Mouse (Mus musculus) heart, postnatal 10 days (tissue): ENCODE measurements around the gene Hmga2. TPM values are rescaled to one million over a fixed set of nuclear protein-coding genes. Genes with fewer than 3 reads are reported as not detected.

ENCODE experiments used
- DNase-seq, 2 experiments: peaks; one replicate each; pipeline ENCODE4 v3.0.0; 2021
- intact Hi-C: fragments of 180-260 bp; cut with DNase I; formaldehyde crosslinking; loops from one replicate; pipeline ENCODE4 v1.15.1; 2025
- total RNA-seq, 2 experiments: library from RNA; stranded (reverse); gene quantifications; 2 replicates each; pipeline ENCODE4 v1.2.3; 2021

The Hmga2 gene
- total RNA-seq, 2 experiments from 2014 or later = 0.26 to 0.30 TPM

DNA sequence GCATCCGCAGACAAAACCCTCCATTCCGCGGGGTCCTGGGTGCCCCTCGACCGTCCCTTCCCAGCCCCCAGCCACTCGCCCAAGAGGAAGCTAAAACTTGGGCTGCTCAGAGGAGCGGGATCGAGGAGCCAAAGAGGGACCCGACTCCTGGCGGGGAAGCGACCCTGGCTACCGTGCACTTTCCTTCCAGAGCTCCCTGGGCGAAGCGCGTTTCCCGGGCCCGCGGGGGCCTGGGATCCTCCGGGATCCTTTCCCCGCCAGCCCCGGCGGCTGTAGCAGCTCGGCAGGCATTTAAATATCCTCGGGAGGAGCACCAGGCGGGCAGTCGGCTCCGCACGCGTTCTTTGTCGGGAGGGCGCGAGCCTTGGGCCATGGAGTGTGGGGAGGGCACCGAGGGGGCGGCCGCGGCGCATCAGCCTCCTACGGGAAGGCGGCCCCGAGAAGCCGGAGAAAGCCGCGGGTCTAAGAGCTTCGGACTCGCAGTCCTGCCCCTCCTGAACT is 1.2 kb downstream of the Hmga2 start:
- intact Hi-C loops = loop anchor here (5.0 kb wide), 3 partner anchors 48 to 227 kb away; no protein-coding TSS in a partner anchor
- peak; percentile 38 to 42 for DNase-seq

DNA sequence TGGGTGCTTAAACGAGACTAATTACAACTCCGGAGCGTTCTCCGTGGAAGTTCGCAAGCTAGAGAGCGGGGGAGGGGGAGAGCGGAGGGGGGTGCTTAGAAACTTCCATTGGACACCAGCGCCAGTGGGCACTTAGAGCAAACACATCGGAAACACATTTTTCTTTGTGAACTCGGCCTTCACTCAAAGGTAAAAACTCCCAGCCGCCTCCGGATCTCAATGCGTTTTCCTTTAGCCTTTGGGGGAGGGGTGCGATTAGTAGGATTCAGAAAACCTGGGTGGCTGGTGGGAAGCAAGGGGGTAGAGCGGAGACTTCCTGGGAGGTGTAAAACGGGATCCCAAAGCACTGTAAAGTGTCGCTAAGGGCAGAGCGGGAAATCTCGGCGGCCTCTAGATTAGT is 2.0 kb downstream of the Hmga2 start:
- peak; percentile 30 to 33 for DNase-seq
- intact Hi-C loops = no loop called here

DNA sequence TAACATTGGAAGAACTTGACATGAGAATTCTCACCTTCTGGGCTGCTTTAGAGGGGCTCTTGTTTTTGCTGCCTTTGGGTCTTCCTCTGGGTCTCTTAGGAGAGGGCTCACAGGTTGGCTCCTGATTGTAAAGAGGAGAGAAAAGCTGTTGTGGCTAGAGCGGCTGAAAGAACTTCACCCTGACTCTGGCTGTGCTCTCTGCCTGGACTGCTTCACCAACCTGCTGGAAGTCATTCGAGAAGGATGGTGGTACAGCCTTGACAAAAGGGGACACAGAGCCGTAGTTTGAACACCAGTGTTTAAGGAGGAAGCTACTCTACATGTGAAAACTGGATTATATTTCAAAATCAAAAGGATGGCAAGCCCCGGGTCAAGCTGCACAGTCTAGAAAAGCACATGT is 3.1 kb downstream of the Hmga2 start:
- intact Hi-C loops = no loop called here

DNA sequence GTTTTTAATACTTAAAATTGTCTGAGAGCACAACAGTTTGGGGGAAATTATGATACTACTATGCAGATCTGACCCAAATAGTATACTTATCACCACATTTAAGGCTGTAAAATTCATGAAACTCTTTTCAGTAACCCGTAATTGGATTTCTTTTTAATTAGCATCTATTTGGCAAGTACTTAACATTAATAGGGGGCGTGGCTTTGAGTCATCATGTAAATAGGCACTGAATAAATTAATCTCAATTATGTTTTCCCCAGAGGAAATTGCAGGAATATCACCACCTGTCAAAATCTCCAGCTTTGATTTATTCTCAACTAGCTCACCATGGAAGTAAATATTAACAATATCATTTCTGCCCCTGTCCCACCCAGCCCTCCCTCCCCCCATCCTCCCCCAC is 3.7 kb downstream of the Hmga2 start:
- DNase-seq = no peak
- intact Hi-C loops = no loop called here

More for the DNA sequence above, 3.1 kb downstream of the Hmga2 start:
- DNase-seq = no peak

DNA sequence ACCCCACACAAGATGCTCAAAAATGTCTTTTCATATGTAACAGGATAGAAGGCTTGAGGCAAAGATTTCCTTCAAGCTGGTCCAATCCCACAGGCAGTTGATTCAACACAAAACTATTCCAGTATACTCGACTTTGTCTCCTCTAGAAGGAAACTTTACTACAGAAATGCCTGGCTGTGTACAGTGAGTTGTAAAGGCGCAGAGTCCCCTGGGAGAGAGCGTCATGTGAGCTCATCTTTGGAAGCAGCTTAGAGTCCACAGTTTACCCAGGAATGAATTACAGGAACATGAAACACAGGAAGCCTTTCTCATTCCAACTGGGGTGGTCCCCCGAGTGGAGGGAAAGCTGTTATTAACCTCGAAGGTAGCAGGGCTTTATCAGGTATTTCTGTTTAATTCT is 11.1 kb downstream of the Hmga2 start:
- DNase-seq = no peak
- intact Hi-C loops = no loop called here

DNA sequence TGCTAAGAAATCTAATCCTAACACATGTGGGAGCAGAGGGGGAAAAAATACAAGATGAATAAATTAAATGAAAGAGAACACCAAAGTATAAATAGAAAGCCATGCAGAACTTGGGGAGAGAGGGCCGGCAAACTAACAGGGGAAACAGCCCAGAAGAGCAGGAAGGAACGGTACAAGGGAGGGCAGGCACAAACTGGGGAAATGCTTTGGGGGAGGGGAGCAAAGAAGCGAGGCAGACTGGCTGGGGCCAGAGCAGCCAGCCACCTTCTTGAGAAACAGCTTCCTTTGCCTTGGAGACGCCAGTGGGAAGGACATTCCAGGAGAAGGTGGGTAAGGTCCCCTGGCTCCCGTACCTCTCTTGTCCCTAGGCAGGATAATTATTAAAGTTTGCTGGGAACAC is 14.5 kb downstream of the Hmga2 start:
- no peak for DNase-seq
- intact Hi-C loops = no loop called here

DNA sequence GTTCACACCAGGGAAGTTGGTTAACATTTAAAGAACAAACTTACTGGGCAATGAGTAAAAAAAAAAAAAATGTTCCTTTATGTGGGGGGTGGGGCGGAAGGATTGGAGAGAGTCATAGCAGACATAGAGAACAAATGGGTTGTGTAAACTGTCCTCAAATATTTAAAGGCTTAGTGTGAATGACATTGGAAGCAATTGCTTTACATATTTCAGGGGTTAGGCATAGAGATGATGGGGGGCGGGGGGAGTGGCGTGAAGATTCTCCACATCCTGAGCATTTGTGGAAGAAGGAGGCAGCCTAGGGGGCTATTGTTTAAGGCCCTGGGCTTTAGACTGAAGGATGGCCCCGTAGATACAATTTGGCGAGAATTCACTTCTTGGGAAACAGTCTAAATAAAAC is 15.0 kb downstream of the Hmga2 start:
- DNase-seq = no peak
- intact Hi-C loops = no loop called here

DNA sequence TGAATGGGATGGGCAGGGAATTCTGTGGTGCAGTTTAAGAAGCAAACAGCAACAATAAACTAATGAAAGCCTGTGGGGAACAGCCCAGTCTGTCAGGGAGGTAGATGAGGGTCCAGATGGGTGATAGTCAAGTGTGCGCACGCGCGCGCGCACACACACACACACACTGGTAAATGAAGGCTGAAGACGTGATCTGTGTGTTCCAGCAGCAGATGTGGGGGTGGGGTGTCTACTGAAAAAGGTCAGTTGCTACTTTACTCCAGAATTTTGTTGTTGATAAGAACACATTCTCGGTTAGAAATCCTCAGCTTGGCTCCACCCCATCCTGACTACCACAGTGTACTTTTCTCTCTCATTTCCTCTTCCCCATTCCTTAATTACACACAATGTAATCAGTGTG is 17.4 kb downstream of the Hmga2 start:
- intact Hi-C loops = no loop called here
- no peak for DNase-seq

DNA sequence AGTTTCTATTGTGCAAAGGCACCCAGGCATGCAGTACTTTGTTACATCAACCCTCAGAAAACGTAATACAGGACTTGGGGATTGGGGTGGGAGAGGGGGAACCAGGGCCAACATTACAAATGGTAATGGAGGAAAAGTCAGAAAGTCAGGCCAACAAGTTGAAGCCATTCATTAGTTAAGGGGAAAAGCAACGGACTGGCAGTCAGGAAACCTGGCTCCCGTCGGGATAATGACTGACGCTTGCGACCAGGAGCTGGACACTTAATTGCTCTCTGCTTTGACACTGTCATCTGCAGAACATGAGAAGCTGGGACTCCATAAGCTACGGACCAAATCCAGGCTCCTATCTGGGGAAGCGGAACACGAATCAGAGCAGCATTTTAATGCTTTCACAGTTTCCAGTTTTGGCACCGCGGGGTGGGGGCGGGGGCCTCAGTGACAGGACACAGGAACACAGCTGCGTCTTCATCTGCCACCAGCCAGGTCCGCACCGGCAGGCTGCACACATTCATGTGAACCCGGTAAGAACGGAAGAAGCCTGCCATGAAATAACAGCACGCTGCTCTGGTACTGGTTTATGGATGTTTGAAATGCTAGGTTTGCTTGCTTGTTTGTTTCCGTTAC is 26.5 kb downstream of the Hmga2 start:
- DNase-seq = peak in 1 of 2 experiments; percentile 8
- intact Hi-C loops = no loop called here

DNA sequence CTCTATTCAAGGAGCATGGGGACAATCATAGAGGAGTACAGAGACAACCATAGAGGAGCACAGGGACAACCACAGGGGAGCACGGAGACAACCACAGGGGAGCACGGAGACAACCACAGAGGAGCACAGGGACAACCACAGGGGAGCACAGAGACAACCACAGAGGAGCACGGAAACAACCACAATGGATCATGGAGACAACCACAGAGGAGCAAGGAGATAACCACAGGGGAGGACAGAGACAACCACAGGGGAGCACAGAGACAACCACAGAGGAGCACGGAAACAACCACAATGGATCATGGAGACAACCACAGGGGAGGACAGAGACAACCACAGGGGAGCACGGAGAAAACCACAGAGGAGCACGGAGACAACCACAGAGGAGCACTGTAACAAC is 29.5 kb downstream of the Hmga2 start:
- intact Hi-C loops = no loop called here
- no peak for DNase-seq

DNA sequence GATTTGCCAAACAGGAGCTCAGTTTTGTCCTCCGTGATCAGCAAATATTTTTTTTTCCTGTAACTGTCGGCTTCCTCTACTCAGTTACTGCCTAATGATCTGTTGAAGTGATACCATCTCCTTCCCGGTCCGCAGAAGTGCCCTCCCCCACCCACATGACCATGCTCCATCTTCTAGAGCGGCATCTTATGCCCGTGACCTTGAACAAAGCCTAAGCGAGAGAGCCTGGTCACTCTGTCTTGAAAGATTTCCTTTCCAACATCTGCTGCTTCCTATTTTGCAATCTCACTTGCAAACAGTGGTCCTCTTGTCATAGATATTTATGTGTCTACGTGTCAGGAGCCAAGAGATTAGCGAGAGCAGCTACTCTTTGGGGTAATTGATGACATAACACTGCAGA is 30.1 kb downstream of the Hmga2 start:
- DNase-seq = no peak
- intact Hi-C loops = no loop called here

DNA sequence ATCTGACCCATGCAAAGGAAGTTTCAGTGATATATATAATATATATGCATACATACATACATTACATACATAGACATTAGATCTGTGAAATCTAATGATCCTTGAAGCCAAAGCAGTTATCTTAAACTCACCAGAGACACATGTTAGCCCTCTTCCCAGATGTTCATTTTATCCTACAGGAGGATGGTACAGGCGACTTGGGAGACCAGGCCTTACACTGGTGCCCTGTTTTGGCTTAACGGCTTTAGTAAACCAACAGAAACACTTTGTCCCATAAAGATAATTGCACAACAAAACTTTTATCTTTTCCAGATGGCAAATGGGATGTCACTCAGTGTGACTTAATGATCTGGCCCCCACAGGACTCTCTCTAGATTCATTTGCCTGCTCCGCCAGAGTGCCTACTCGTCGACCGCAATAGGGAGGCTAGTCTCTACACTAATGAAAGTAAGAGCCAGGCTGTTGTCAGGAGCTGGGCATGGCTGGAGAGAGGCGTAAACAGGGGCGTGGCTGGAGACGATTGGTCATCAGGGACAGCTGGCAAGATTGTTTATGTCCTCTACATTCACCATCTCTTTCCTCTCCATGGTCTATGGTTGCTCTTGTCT is 31.7 kb downstream of the Hmga2 start:
- intact Hi-C loops = no loop called here
- DNase-seq = no peak

DNA sequence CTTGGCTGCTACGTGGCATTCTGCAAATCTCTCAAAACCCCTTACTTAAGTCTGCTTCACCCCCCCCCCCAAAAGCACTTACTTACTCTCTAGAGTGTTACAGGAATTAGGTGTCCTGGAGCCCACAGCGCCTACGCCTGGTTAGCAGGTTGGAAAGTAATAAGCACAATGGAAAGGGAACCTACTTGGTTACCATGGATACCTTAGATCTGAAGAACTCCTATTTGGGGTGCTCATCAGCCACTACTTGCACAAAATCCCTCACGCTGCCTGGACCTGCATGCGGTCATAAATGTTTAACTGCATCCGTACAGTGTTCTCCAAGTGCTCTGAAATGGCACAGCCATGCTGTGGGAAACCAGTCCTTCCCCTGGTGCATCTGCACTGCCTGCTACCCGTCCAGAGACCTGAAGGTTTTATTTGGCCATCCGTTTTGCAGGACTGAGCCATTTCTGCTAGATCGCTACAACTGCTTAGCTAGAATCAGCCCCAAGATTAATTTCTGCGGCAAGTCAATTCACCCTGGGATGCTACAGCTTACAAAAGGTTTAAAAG is 32.4 kb downstream of the Hmga2 start:
- intact Hi-C loops = no loop called here
- DNase-seq = no peak

DNA sequence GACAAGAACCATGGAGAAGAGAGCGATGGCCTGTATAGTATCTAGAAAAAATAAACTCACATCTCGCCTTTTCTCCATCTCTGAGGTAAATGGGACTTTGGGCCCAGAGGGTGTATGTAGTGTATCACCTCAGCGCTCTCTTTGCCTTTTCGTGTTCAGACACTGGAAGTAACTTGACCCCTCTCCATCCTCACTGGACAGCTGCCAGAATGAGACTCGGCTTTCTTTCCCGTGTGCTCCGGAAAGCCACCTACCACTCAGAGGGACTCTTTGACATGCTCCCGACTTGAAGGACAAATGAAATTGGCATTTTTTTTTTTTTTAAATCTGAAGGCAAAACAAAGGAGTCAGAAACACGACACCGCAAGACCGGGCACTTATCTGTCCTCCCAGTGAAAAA is 35.0 kb downstream of the Hmga2 start:
- no peak for DNase-seq
- intact Hi-C loops = no loop called here

DNA sequence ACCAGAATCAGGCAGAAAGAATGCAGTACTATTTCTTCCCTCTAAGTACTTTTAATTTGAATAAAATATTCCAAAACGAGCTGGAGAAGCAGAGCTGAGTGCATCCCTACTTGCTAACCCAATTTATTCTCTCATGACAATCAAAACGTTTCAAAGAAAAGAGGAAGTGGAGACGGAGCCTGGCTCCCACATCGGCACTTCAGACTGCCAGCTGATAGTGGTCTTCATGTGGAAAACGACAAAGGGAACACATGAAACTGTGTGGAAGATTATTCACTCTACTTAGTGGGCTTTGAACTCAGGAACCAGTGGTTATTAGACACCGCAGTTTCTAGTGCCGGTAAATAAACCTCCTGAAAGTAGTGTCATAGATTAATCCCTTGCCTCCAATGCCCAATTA is 41.8 kb downstream of the Hmga2 start:
- intact Hi-C loops = loop anchor here (5.0 kb wide), 2 partner anchors 268 to 428 kb away; no protein-coding TSS in a partner anchor
- no peak for DNase-seq

DNA sequence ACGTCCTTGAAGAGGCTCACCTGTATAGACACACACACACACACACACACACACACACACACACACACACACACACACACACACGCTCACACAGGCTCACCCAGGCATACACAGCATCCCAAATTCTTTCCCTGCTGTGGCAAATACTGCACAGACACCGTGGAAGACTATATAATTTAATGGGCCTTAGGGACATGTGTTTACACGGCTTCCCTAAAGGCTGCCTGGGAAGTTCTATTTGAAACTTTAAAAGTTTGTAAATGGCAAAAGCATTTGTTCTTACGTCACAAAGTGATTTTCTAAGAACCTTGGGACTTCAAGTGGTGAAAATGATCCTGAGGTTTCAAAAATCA is 42.8 kb downstream of the Hmga2 start:
- intact Hi-C loops = loop anchor here (5.0 kb wide), 2 partner anchors 269 to 429 kb away; no protein-coding TSS in a partner anchor
- DNase-seq = no peak

DNA sequence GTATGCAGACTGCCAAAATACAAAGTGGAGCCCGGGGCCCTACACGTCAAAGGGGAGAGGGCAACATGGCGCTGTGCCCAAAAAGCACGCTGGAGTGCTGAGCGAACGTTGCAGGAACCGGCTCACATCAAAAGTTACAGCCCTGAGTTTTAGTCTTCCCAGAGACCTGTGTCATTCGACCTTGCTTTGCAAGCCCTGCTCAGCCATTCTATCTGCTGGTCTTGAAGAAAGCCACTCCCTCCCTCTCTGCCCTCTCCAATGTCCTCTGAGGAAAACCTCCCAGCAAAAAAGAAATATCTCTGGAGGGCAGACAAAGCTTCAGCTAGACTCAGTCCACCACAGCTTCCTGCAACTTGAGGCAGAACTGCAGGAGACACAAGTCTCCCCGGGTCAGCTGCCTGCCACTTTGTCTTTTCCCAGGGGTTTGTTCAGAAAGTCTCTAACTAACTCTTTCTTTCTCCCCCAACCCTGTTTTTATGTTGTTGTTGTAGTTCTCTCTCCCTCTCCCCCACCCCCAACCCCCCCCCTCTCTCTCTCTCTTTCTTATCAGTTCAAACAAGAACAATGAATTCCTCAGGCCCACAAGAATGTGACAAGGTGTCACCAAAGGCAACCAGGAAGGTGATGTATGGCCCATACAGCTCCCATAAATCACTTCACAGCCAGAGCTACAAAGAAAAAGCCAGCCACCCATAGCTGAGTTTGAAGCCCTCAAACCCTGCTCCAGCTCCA is 43.4 kb downstream of the Hmga2 start:
- intact Hi-C loops = loop anchor here (5.0 kb wide), 2 partner anchors 269 to 429 kb away; no protein-coding TSS in a partner anchor
- DNase-seq = no peak

DNA sequence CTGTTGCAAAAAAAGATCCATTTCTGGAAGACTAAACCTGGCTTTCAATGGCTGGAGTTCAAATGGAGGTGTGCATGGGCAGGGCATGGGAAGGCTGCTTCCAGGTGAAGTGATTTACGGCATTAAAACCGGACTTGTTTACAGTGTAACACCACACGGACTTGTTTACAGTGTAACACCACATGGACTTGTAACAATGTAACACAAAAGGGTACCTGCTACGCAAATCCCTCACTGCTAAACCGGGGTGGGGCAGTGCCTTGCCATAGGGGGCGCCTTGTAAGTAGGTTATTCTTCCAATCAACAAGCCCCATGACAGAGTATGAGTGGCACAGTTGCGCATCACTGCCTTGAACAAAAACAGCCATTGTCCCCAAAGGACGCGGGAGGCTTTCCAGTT is 44.2 kb downstream of the Hmga2 start:
- DNase-seq = no peak
- intact Hi-C loops = loop anchor here (5.0 kb wide), 2 partner anchors 270 to 430 kb away; no protein-coding TSS in a partner anchor

DNA sequence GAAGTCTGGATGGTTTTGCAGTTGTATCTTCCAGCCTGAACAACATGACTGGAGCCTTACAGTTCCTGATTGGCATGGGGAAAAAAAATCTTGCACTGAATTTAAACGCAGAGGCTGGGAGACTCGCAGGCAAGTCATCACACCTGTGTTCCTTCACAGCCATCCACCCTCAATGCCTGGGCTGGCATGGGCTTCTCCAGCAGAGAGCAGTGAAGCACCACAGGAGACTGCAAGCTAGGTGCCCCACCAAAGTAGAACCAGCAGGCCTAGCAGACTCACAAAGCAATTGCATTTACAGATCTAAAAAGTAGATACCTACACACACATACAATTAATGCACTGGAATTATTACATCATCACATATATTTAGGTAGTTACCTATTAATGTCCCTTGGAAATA is 44.8 kb downstream of the Hmga2 start:
- intact Hi-C loops = loop anchor here (5.0 kb wide), 2 partner anchors 271 to 431 kb away; no protein-coding TSS in a partner anchor

DNA sequence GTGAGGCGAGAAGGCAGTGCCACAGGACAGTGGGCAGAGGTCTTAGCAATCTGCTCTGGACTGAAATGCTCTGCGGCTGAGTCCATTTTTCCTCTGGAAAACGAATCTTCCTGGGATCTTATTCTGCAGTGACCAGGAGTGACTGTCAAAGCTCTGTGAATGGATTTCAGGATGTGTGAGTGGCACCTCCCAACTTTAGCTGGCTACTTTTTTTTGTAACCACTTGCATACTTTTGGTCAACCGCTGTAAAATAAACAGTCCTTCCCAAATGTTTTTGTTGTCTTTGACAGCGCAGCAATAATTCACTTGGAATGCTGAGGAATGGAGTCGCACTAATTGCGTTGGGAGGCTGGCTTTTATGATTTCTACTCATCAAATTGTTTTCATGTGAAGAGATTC is 45.8 kb downstream of the Hmga2 start:
- intact Hi-C loops = loop anchor here (5.0 kb wide), 2 partner anchors 272 to 432 kb away; no protein-coding TSS in a partner anchor
- no peak for DNase-seq

More for the DNA sequence above, 44.8 kb downstream of the Hmga2 start:
- DNase-seq = peak in 1 of 2 experiments; percentile 26

DNA sequence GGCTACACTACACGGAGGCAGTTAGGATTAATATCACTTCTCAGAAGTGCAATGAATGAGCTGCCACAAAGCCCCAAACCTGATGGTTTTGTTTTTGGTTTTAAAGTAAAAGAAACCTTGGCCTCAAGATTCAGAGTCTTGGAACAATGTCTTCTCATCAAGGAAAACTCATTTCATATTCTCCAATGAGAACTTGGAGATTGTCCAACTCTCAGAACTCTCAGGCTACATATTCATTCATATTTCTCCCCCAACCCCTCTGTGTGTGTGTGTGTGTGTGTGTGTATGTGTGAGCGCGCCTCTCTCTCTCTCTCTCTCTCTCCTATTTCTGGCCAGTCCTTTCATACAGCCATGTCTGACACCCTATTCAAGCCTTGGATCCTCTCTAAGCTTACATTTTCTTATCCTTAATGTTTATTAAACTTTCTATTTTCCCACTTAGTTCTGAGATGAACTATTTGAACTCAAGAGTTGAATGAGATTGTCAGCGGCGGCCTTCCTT is 46.5 kb downstream of the Hmga2 start:
- intact Hi-C loops = loop anchor here (5.0 kb wide), 3 partner anchors 47 to 432 kb away; partner anchors contain the start of gene Hmga2
- DNase-seq = no peak
